Mouse (Mus musculus) limb, embryonic 14.5 days (tissue): Measurements from ENCODE around the gene Pou2f1. TPM values are rescaled to one million over a fixed set of nuclear protein-coding genes. Genes with fewer than 3 reads are reported as not detected.

Experiments
- ATAC-seq: fragments of 200-750 bp; cut with Nextera tagmentation; 2 replicates; pipeline ENCODE4 v1.8.0; 2017; ENCODE audit warnings: low read depth, moderate number of reproducible peaks, moderate TSS enrichment; ENCODE audit not compliant: low FRiP score
- DNase-seq: peaks from one replicate; pipeline ENCODE4 v3.0.0-alpha.2; 2015; ENCODE audit warnings: low spot score
- H3K27ac ChIP-seq: fragments of 300-500 bp; sonication (generic); replicated peaks from 2 replicates; pipeline ENCODE4 v1.5.1; 2014; ENCODE audit warnings: low read depth, mild to moderate bottlenecking, low read length, moderate library complexity, mixed read lengths
- H3K27me3 ChIP-seq: fragments of 300-500 bp; sonication (generic); 2 replicates; pipeline ENCODE4 v1.6.1; 2014; ENCODE audit warnings: low read length, mixed read lengths; ENCODE audit not compliant: control insufficient read depth, insufficient read depth
- H3K36me3 ChIP-seq: fragments of 300-500 bp; sonication (generic); 2 replicates; pipeline ENCODE4 v1.6.1; 2014; ENCODE audit warnings: mild to moderate bottlenecking, low read length, moderate library complexity, mixed read lengths; ENCODE audit not compliant: control insufficient read depth, insufficient read depth
- H3K4me1 ChIP-seq: fragments of 300-500 bp; sonication (generic); 2 replicates; pipeline ENCODE4 v1.6.1; 2014; ENCODE audit warnings: antibody characterized with exemption, low read length, mixed read lengths; ENCODE audit not compliant: control insufficient read depth, insufficient read depth
- H3K4me2 ChIP-seq: fragments of 300-500 bp; sonication (generic); replicated peaks from 2 replicates; pipeline ENCODE4 v1.6.1; 2014; ENCODE audit warnings: low read depth, mild to moderate bottlenecking, low read length, moderate library complexity; ENCODE audit not compliant: severe bottlenecking
- H3K4me3 ChIP-seq: fragments of 300-500 bp; sonication (generic); replicated peaks from 2 replicates; pipeline ENCODE4 v1.5.1; 2014; ENCODE audit warnings: low read length
- H3K9ac ChIP-seq: fragments of 300-500 bp; sonication (generic); 2 replicates; pipeline ENCODE4 v1.6.1; 2014; ENCODE audit warnings: mild to moderate bottlenecking, low read depth, low read length, moderate library complexity; ENCODE audit not compliant: severe bottlenecking
- H3K9me3 ChIP-seq: fragments of 300-500 bp; sonication (generic); 2 replicates; pipeline ENCODE4 v1.6.1; 2016; ENCODE audit warnings: low read length; ENCODE audit not compliant: control insufficient read depth
- POLR2A ChIP-seq: fragments of 200-500 bp; IDR thresholded peaks from 2 replicates; pipeline ENCODE4 v1.8.0; 2012; ENCODE audit warnings: inconsistent platforms, mild to moderate bottlenecking, moderate library complexity, borderline replicate concordance; ENCODE audit not compliant: insufficient read depth, insufficient read length; ENCODE audit errors: extremely low read depth
- WGBS: fragments of 180-500 bp; shearing (Covaris S2); extraction: QIAGEN DNeasy Blood & Tissue Kit; methylation state at CpG from one replicate; pipeline ENCODE4 v1.1.7; 2014; 5-methylcytosine and 5-hydroxymethylcytosine counted together
- polyA plus RNA-seq, 2 experiments: library from polyadenylated mRNA; depleted of rRNA in 1 of 2; stranded (reverse) in 1 of 2; unstranded in 1 of 2; fragments of >200 nt; fragmentation: Nextera tagmentation in 1 of 2; extraction: Ambion mirVana in 1 of 2; gene quantifications; 2 replicates each; pipeline versions ENCODE4 v1.2.1 to v1.2.3; 2012 to 2014

Pou2f1 gene
- polyA plus RNA-seq, 2 experiments, result 7.3 to 16.4 TPM

GRCm38 (mm10) chr1:165864864-165865795 is 137.3 kb downstream of the Pou2f1 start:
- H3K27ac ChIP-seq, result no peak overlapping the region
- peaks cover 11% of the 10 kb centered on the region; the same call in 1 of the 2 replicates for H3K4me1 ChIP-seq
- WGBS, result 38% methylated on average over 14 of the region's 14 CpGs
- no peaks in the 10 kb centered on the region for H3K9me3 ChIP-seq
- no peaks in the 10 kb centered on the region for H3K27me3 ChIP-seq
- no peak for TF ChIP-seq POLR2A
- no peak overlapping the region for H3K4me3 ChIP-seq
- DNase-seq (no peak), ATAC-seq (no peak)
- H3K36me3 ChIP-seq, result peaks cover 5% of the 10 kb centered on the region; the same call in 1 of the 2 replicates
- no peak overlapping the region for H3K9ac ChIP-seq
- no peak overlapping the region for H3K4me2 ChIP-seq

GRCm38 (mm10) chr1:165862059-165862458 is 140.4 kb downstream of the Pou2f1 start:
- Histone ChIP-seq H3K36me3 (no peaks in the 10 kb centered on the region), H3K4me1 (peaks cover 11% of the 10 kb centered on the region; the same call in 1 of the 2 replicates), H3K9me3 (no peaks in the 10 kb centered on the region), H3K4me3 (no peak overlapping the region), H3K4me2 (no peak overlapping the region), H3K27me3 (no peaks in the 10 kb centered on the region), H3K9ac (no peak overlapping the region), H3K27ac (no peak overlapping the region)
- 90% methylated on average over 7 of the region's 7 CpGs for WGBS
- no peak for TF ChIP-seq POLR2A
- ATAC-seq, result no peak
- no peak for DNase-seq

GRCm38 (mm10) chr1:165861235-165861609 is 141.3 kb downstream of the Pou2f1 start:
- H3K4me2 ChIP-seq, result no peak overlapping the region
- no peaks in the 10 kb centered on the region for H3K36me3 ChIP-seq
- H3K27me3 ChIP-seq, result no peaks in the 10 kb centered on the region
- no peak overlapping the region for H3K27ac ChIP-seq
- H3K4me1 ChIP-seq, result peaks cover 11% of the 10 kb centered on the region; the same call in 1 of the 2 replicates
- no peaks in the 10 kb centered on the region for H3K9me3 ChIP-seq
- no peak for TF ChIP-seq POLR2A
- ATAC-seq, result no peak
- DNase-seq, result no peak
- H3K9ac ChIP-seq, result no peak overlapping the region
- WGBS, result 71% methylated on average over 3 of the region's 3 CpGs
- H3K4me3 ChIP-seq, result no peak overlapping the region

- H3K36me3 ChIP-seq, result no peaks in the 10 kb centered on the region
- H3K9ac ChIP-seq, result no peak overlapping the region
- no peaks in the 10 kb centered on the region for H3K9me3 ChIP-seq
- H3K4me3 ChIP-seq, result no peak overlapping the region
- no peak for ATAC-seq
- 66% methylated on average over 9 of the region's 9 CpGs for WGBS
- no peak for DNase-seq
- TF ChIP-seq POLR2A, result no peak
- H3K4me2 ChIP-seq, result no peak overlapping the region
- peaks cover 10% of the 10 kb centered on the region; the same call in 1 of the 2 replicates for H3K4me1 ChIP-seq
- H3K27ac ChIP-seq, result no peak overlapping the region
- H3K27me3 ChIP-seq, result no peaks in the 10 kb centered on the region
Observed at GRCm38 (mm10) chr1:165860373-165861234, 141.9 kb downstream of the Pou2f1 start.

GRCm38 (mm10) chr1:165858356-165858755 is 144.1 kb downstream of the Pou2f1 start:
- H3K27ac ChIP-seq, result no peak overlapping the region
- no peak overlapping the region for H3K4me3 ChIP-seq
- no peak overlapping the region for H3K4me2 ChIP-seq
- H3K36me3 ChIP-seq, result no peaks in the 10 kb centered on the region
- 89% methylated on average over 5 of the region's 5 CpGs for WGBS
- no peaks in the 10 kb centered on the region for H3K9me3 ChIP-seq
- DNase-seq, result no peak
- no peaks in the 10 kb centered on the region for H3K27me3 ChIP-seq
- ATAC-seq, result no peak
- H3K9ac ChIP-seq, result no peak overlapping the region
- no peak for TF ChIP-seq POLR2A
- H3K4me1 ChIP-seq, result no peaks in the 10 kb centered on the region
